Comparison of ENCODE assay signal across 11 mouse cellular contexts in genomic region chr11:114038036-114038435, GRCm38 (mm10). TPM values are rescaled to one million over a fixed set of nuclear protein-coding genes. Genes with fewer than 3 reads are reported as not detected.
DNase-seq lines count a peak whose midpoint lies in the region; ATAC-seq and TF ChIP-seq lines count a peak whose summit lies in the region.
"Had no signal": no experiment of that assay in that cellular context is flagged by ENCODE, and none has a peak within 500 bp of the region (broad histone marks: within the 10 kb centered on the region; RNA-seq: fewer than 3 reads in every experiment).

No protein-coding gene starts in this region.

- no peaks in the 10 kb centered on the region for H3K9me3 ChIP-seq in liver, postnatal 0 days (ENCODE audit: low read length)
- H3K9me3 ChIP-seq in liver, embryonic 12.5 days (replicated peaks), result no peaks in the 10 kb centered on the region
- H3K9me3 ChIP-seq in stomach, embryonic 14.5 days (ENCODE audit: control insufficient read depth, low read depth, low read length), result no peaks in the 10 kb centered on the region
- H3K9me3 ChIP-seq: heart, embryonic 10.5 days had no signal

- 55% methylated on average over 8 of the region's 8 CpGs for WGBS in liver, postnatal 0 days (ENCODE audit: insufficient replicate concordance)
- 66% methylated on average over 8 of the region's 8 CpGs for WGBS in liver, embryonic 12.5 days (ENCODE audit: insufficient replicate concordance)
- 74% methylated on average over 8 of the region's 8 CpGs for WGBS in stomach, embryonic 14.5 days

- ATAC-seq in liver, postnatal 0 days, result peak; percentile 73
- no peak for ATAC-seq in liver, embryonic 12.5 days
- ATAC-seq in frontal cortex, adult (ENCODE audit: low TSS enrichment), result peak; percentile 52; the same call in 1 of the 2 replicates
- 0 out of 2 replicates have a peak, but pooled peaks have one; percentile 30 for ATAC-seq in stomach, embryonic 14.5 days (ENCODE audit: insufficient number of reproducible peaks, insufficient read depth, low FRiP score, low read depth)
- ATAC-seq in erythroblast, adult 5-6 weeks (replicated peaks; ENCODE audit: low FRiP score, poor library complexity, severe bottlenecking), result no peak

- no peaks in the 10 kb centered on the region for H3K27me3 ChIP-seq in liver, postnatal 0 days (ENCODE audit: insufficient read depth, low read length)
- H3K27me3 ChIP-seq in liver, embryonic 12.5 days (replicated peaks), result no peaks in the 10 kb centered on the region
- H3K27me3 ChIP-seq in stomach, embryonic 14.5 days (ENCODE audit: control insufficient read depth, insufficient read depth, low read length), result no peaks in the 10 kb centered on the region

- no peak overlapping the region for H3K27ac ChIP-seq in liver, postnatal 0 days (ENCODE audit: low read depth)
- no peak overlapping the region for H3K27ac ChIP-seq in liver, embryonic 12.5 days
- no peak overlapping the region for H3K27ac ChIP-seq in left cerebral cortex, adult 2 months
- no peak overlapping the region for H3K27ac ChIP-seq in stomach, embryonic 14.5 days (ENCODE audit: low read length)

- H3K4me2 ChIP-seq in liver, postnatal 0 days (ENCODE audit: low read depth, low read length), result no peak overlapping the region
- H3K4me2 ChIP-seq in liver, embryonic 12.5 days, result no peak overlapping the region
- H3K4me2 ChIP-seq in stomach, embryonic 14.5 days (replicated peaks; ENCODE audit: low read depth, low read length), result no peak overlapping the region

- H3K36me3 ChIP-seq in liver, postnatal 0 days (replicated peaks; ENCODE audit: insufficient read depth, low read length), result no peaks in the 10 kb centered on the region
- no peaks in the 10 kb centered on the region for H3K36me3 ChIP-seq in liver, embryonic 12.5 days
- H3K36me3 ChIP-seq in stomach, embryonic 14.5 days (ENCODE audit: control insufficient read depth, insufficient read depth, low read length), result no peaks in the 10 kb centered on the region
- H3K36me3 ChIP-seq: G1E; heart, embryonic 10.5 days had no signal

- H3K4me1 ChIP-seq in liver, postnatal 0 days (ENCODE audit: insufficient read depth), result no peaks in the 10 kb centered on the region
- peaks cover 8% of the 10 kb centered on the region for H3K4me1 ChIP-seq in liver, embryonic 12.5 days
- H3K4me1 ChIP-seq in stomach, embryonic 14.5 days (ENCODE audit: control insufficient read depth, insufficient read depth, low read length), result peaks cover 12% of the 10 kb centered on the region

- peak; percentile 51 for DNase-seq in liver, postnatal 0 days
- peak; percentile 40 to 41 for DNase-seq in left cerebral cortex, adult 2 months (ENCODE audit: extremely low spot score in 1 of 2, low spot score in 2 of 2)
- no peak for DNase-seq in gastrocnemius, postnatal 36 days
- DNase-seq in T-cell, adult 2 months (ENCODE audit: low spot score), result no peak
- DNase-seq: kidney, postnatal 36 days had no signal

- intact Hi-C loops in left cerebral cortex, adult 2 months (cut with DNase I), result no loop called here
- intact Hi-C loops in gastrocnemius, postnatal 36 days (cut with DNase I), result loop anchor here (2.0 kb wide), 1 partner anchor 15 kb away; no protein-coding TSS in a partner anchor

- no peak for TF ChIP-seq CTCF in liver, postnatal 0 days (IDR thresholded peaks at IDR 0.05; ENCODE audit: low read depth)
- no peak for TF ChIP-seq CTCF in left cerebral cortex, adult 2 months (IDR thresholded peaks at IDR 0.05)

- H3K4me3 ChIP-seq in liver, postnatal 0 days (ENCODE audit: low read depth, low read length), result no peak overlapping the region
- H3K4me3 ChIP-seq in liver, embryonic 12.5 days, result no peak overlapping the region
- H3K4me3 ChIP-seq in left cerebral cortex, adult 2 months, result no peak overlapping the region
- H3K4me3 ChIP-seq in stomach, embryonic 14.5 days (ENCODE audit: low read depth, low read length), result no peak overlapping the region
- H3K4me3 ChIP-seq: heart, embryonic 10.5 days had no signal

- no peak overlapping the region for H3K9ac ChIP-seq in liver, postnatal 0 days (replicated peaks)
- H3K9ac ChIP-seq in liver, embryonic 12.5 days, result no peak overlapping the region
- H3K9ac ChIP-seq in stomach, embryonic 14.5 days (replicated peaks; ENCODE audit: low read depth, low read length), result no peak overlapping the region

- no peak for TF ChIP-seq EP300 in liver, postnatal 0 days (IDR thresholded peaks at IDR 0.05; ENCODE audit: low read depth)

RNA-seq across cellular contexts. Expression of gene Sdk2, which starts 28.8 kb away (rescaled TPM):
- 0.12 and 0.15 TPM in 2 replicates for polyA plus RNA-seq in liver, postnatal 0 days (2015; fragmentation: Nextera tagmentation; extraction: Ambion mirVana)
- polyA plus RNA-seq in liver, embryonic 12.5 days (2016; fragmentation: Nextera tagmentation; extraction: Ambion mirVana), result 1.1 TPM in 2 replicates
- 10 to 100 TPM; 27.6 to 30.6 TPM for total RNA-seq in left cerebral cortex, adult 2 months (2021)
- polyA plus RNA-seq in stomach, embryonic 14.5 days (2014; fragmentation: Nextera tagmentation; extraction: Ambion mirVana), result 3.9 and 4.3 TPM in 2 replicates
- not detected in 2 replicates for total RNA-seq in erythroblast, adult 5-6 weeks (2015; ENCODE audit: low replicate concordance)
- not detected in 2 replicates for total RNA-seq in erythroblast, adult 5-6 weeks (2017; ENCODE audit: low replicate concordance)
- total RNA-seq in gastrocnemius, postnatal 36 days (2021), result under 1 TPM; 0.54 to 0.59 TPM
- polyA plus RNA-seq: G1E had no signal

Comparison
In these comparisons a context has a peak if more than half of its experiments do, and no peak if none do; other contexts are left out.
1. ATAC-seq: peak in liver, postnatal 0 days (single experiment), frontal cortex, adult (single experiment) and stomach, embryonic 14.5 days (single experiment); none in liver, embryonic 12.5 days (single experiment) and erythroblast, adult 5-6 weeks (single experiment).
2. DNase-seq: peak in liver, postnatal 0 days (single experiment) and left cerebral cortex, adult 2 months (2 of 2); none in gastrocnemius, postnatal 36 days (0 of 2) and T-cell, adult 2 months (single experiment).
3. RNA of gene Sdk2, which starts 28.8 kb away (total RNA-seq): 27.6 to 30.6 TPM in left cerebral cortex, adult 2 months; 0.54 to 0.59 TPM in gastrocnemius, postnatal 36 days and not detected in erythroblast, adult 5-6 weeks; every median in the first group is over 10 times any median in the second.